In the genomic region with DNA sequence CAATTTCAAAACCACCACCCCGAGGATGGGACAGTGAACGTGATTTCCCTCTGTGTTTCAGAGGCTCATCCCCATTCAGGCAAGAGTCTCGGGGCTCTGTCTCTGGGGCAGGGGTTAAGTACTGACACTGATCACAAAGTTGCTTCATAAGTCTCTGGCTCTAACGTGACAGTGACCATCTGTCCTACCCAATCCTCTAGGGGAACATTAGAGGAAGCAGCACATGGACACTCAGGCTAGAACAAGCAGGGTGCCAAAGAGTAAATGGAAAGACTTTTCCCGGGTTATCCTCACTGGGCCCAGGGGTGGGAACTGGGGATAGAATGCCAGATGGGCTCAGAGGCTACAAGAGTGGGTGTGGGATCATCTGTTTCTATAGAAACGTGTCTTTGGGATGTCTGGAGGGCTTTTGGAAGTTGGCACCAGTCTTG, we compare ENCODE assay signal across 8 mouse cellular contexts.
A peak's percentile ranks its signal among the peaks of the same experiment; 100 is the strongest.
DNase-seq lines count a peak whose midpoint lies in the region; ATAC-seq and TF ChIP-seq lines count a peak whose summit lies in the region.

No protein-coding gene starts in this region.

- no peak overlapping the region for H3K4me2 ChIP-seq in heart, embryonic 12.5 days
- no peak overlapping the region for H3K4me2 ChIP-seq in heart, embryonic 16.5 days (ENCODE audit: low read depth, low read length)
- H3K4me2 ChIP-seq in limb, embryonic 15.5 days = no peak overlapping the region

- no peak overlapping the region for H3K9ac ChIP-seq in heart, embryonic 12.5 days
- no peak overlapping the region for H3K9ac ChIP-seq in heart, embryonic 16.5 days (ENCODE audit: low read length)
- no peak overlapping the region for H3K9ac ChIP-seq in limb, embryonic 15.5 days

- intact Hi-C loops in left cerebral cortex, adult 2 months (cut with DNase I) = loop anchor here (5.0 kb wide), 2 partner anchors 117 to 257 kb away; no protein-coding TSS in a partner anchor

- no peak for ATAC-seq in heart, embryonic 12.5 days (ENCODE audit: insufficient number of reproducible peaks, low FRiP score)
- no peak for ATAC-seq in heart, embryonic 16.5 days (replicated peaks; ENCODE audit: extremely low read depth, insufficient read depth, low FRiP score)
- ATAC-seq in limb, embryonic 15.5 days (ENCODE audit: insufficient number of reproducible peaks, low FRiP score, low TSS enrichment, low read depth) = 0 out of 2 replicates have a peak, but pooled peaks have one; percentile 19

- DNase-seq in heart, adult 11 months = peak; percentile 99
- DNase-seq in MN1 (ENCODE audit: low spot score) = peak; percentile 28
- no peak for DNase-seq in left cerebral cortex, adult 2 months (ENCODE audit: extremely low spot score in 1 of 2, low spot score in 2 of 2)
- no peak for DNase-seq in cerebellum, postnatal 4 days (ENCODE audit: low spot score in 2 of 2)
- DNase-seq in layer of hippocampus, adult 8-10 months (ENCODE audit: low spot score in 2 of 2) = no peak

- 62% methylated on average over 6 of the region's 6 CpGs for WGBS in heart, embryonic 12.5 days
- WGBS in heart, embryonic 16.5 days = 58% methylated on average over 6 of the region's 6 CpGs
- 43% methylated on average over 6 of the region's 6 CpGs for WGBS in limb, embryonic 15.5 days

- no peaks in the 10 kb centered on the region for H3K27me3 ChIP-seq in heart, embryonic 12.5 days (replicated peaks)
- H3K27me3 ChIP-seq in heart, embryonic 16.5 days (ENCODE audit: control insufficient read depth, insufficient read depth, low read length) = no peaks in the 10 kb centered on the region
- H3K27me3 ChIP-seq in limb, embryonic 15.5 days = peaks cover 2% of the 10 kb centered on the region; the same call in 1 of the 2 replicates

- H3K4me3 ChIP-seq in heart, embryonic 12.5 days = no peak overlapping the region
- H3K4me3 ChIP-seq in heart, embryonic 16.5 days (ENCODE audit: low read length) = no peak overlapping the region
- H3K4me3 ChIP-seq in limb, embryonic 15.5 days = no peak overlapping the region
- no peak overlapping the region for H3K4me3 ChIP-seq in left cerebral cortex, adult 2 months

- H3K27ac ChIP-seq in heart, embryonic 12.5 days (ENCODE audit: poor library complexity, severe bottlenecking) = no peak overlapping the region
- peak overlapping the region; percentile 23; the same call in 1 of the 2 replicates for H3K27ac ChIP-seq in heart, embryonic 16.5 days (ENCODE audit: low read length)
- H3K27ac ChIP-seq in limb, embryonic 15.5 days = no peak overlapping the region; the same call in 1 of the 2 replicates
- H3K27ac ChIP-seq in left cerebral cortex, adult 2 months = no peak overlapping the region

- no peaks in the 10 kb centered on the region for H3K9me3 ChIP-seq in heart, embryonic 12.5 days (replicated peaks)
- no peaks in the 10 kb centered on the region for H3K9me3 ChIP-seq in heart, embryonic 16.5 days (replicated peaks; ENCODE audit: control insufficient read depth, low read length)
- H3K9me3 ChIP-seq in limb, embryonic 15.5 days = no peaks in the 10 kb centered on the region

- H3K4me1 ChIP-seq in heart, embryonic 12.5 days (replicated peaks) = peaks cover 5% of the 10 kb centered on the region; the same call in 1 of the 2 replicates
- H3K4me1 ChIP-seq in heart, embryonic 16.5 days (ENCODE audit: control insufficient read depth, insufficient read depth, low read length) = 0 out of 2 replicates have a peak, but pooled peaks cover 2% of the 10 kb centered on the region
- H3K4me1 ChIP-seq in limb, embryonic 15.5 days = peaks cover 10% of the 10 kb centered on the region

- TF ChIP-seq CTCF in left cerebral cortex, adult 2 months (IDR thresholded peaks at IDR 0.05) = no peak

- H3K36me3 ChIP-seq in heart, embryonic 12.5 days = no peaks in the 10 kb centered on the region
- no peaks in the 10 kb centered on the region for H3K36me3 ChIP-seq in heart, embryonic 16.5 days (ENCODE audit: control insufficient read depth, insufficient read depth)
- no peaks in the 10 kb centered on the region for H3K36me3 ChIP-seq in limb, embryonic 15.5 days

Comparison
In these comparisons a context has a peak if more than half of its experiments do, and no peak if none do; other contexts are left out.
1. DNase-seq: peak in heart, adult 11 months (single experiment) and MN1 (single experiment); none in left cerebral cortex, adult 2 months (0 of 2), cerebellum, postnatal 4 days (0 of 2) and layer of hippocampus, adult 8-10 months (0 of 2).